Mouse (Mus musculus): ENCODE data around the gene Ntn4. TPM values are rescaled to one million over a fixed set of nuclear protein-coding genes. Genes with fewer than 3 reads are reported as not detected.

Ntn4 gene
- total and polyA plus RNA-seq, 2 experiments from 2014 or later, result 0.64 to 5.2 TPM

GRCm38 (mm10) chr10:93753711-93754391 is 113.4 kb downstream of the Ntn4 start:
- H3K4me2 ChIP-seq (ENCODE audit: low read depth, low read length, poor library complexity, severe bottlenecking), result no peak overlapping the region
- 73% methylated on average over 13 of the region's 13 CpGs for WGBS
- H3K36me3 ChIP-seq (ENCODE audit: insufficient read depth, low read length), result no peaks in the 10 kb centered on the region
- no peaks in the 10 kb centered on the region for H3K9me3 ChIP-seq (ENCODE audit: low read length)
- H3K27me3 ChIP-seq (ENCODE audit: insufficient read depth, low read length), result no peaks in the 10 kb centered on the region
- ATAC-seq (ENCODE audit: low FRiP score) (no peak), DNase-seq (ENCODE audit: low spot score) (no peak)
- H3K4me3 ChIP-seq (ENCODE audit: low read depth, low read length), result no peak overlapping the region
- no peak overlapping the region for H3K27ac ChIP-seq (ENCODE audit: low read depth, low read length)
- no peak for TF ChIP-seq CTCF (IDR thresholded peaks at IDR 0.05)
- no peaks in the 10 kb centered on the region for H3K4me1 ChIP-seq (ENCODE audit: insufficient read depth, low read length)
- no peak overlapping the region for H3K9ac ChIP-seq (replicated peaks; ENCODE audit: low read length, poor library complexity, severe bottlenecking)

GRCm38 (mm10) chr10:93756211-93756610 is 115.7 kb downstream of the Ntn4 start:
- H3K36me3 ChIP-seq (ENCODE audit: insufficient read depth, low read length), result no peaks in the 10 kb centered on the region
- no peaks in the 10 kb centered on the region for H3K9me3 ChIP-seq (ENCODE audit: low read length)
- H3K27ac ChIP-seq (ENCODE audit: low read depth, low read length), result no peak overlapping the region
- ATAC-seq (ENCODE audit: low FRiP score) (no peak), DNase-seq (ENCODE audit: low spot score) (no peak)
- no peak overlapping the region for H3K9ac ChIP-seq (replicated peaks; ENCODE audit: low read length, poor library complexity, severe bottlenecking)
- H3K4me2 ChIP-seq (ENCODE audit: low read depth, low read length, poor library complexity, severe bottlenecking), result no peak overlapping the region
- TF ChIP-seq CTCF (IDR thresholded peaks at IDR 0.05), result no peak
- no peaks in the 10 kb centered on the region for H3K27me3 ChIP-seq (ENCODE audit: insufficient read depth, low read length)
- 29% methylated on average over 10 of the region's 10 CpGs for WGBS
- no peaks in the 10 kb centered on the region for H3K4me1 ChIP-seq (ENCODE audit: insufficient read depth, low read length)
- no peak overlapping the region for H3K4me3 ChIP-seq (ENCODE audit: low read depth, low read length)

GRCm38 (mm10) chr10:93759644-93760043 is 119.2 kb downstream of the Ntn4 start:
- H3K9me3 ChIP-seq (ENCODE audit: low read length), result no peaks in the 10 kb centered on the region
- TF ChIP-seq CTCF (IDR thresholded peaks at IDR 0.05), result no peak
- WGBS, result 73% methylated on average over 4 of the region's 4 CpGs
- H3K4me3 ChIP-seq (ENCODE audit: low read depth, low read length), result no peak overlapping the region
- no peaks in the 10 kb centered on the region for H3K4me1 ChIP-seq (ENCODE audit: insufficient read depth, low read length)
- DNase-seq (ENCODE audit: low spot score) (no peak), ATAC-seq (ENCODE audit: low FRiP score) (no peak)
- no peak overlapping the region for H3K27ac ChIP-seq (ENCODE audit: low read depth, low read length)
- no peaks in the 10 kb centered on the region for H3K27me3 ChIP-seq (ENCODE audit: insufficient read depth, low read length)
- no peaks in the 10 kb centered on the region for H3K36me3 ChIP-seq (ENCODE audit: insufficient read depth, low read length)
- no peak overlapping the region for H3K9ac ChIP-seq (replicated peaks; ENCODE audit: low read length, poor library complexity, severe bottlenecking)
- no peak overlapping the region for H3K4me2 ChIP-seq (ENCODE audit: low read depth, low read length, poor library complexity, severe bottlenecking)

- no peaks in the 10 kb centered on the region for H3K4me1 ChIP-seq (ENCODE audit: insufficient read depth, low read length)
- no peak overlapping the region for H3K4me3 ChIP-seq (ENCODE audit: low read depth, low read length)
- H3K9me3 ChIP-seq (ENCODE audit: low read length), result no peaks in the 10 kb centered on the region
- H3K27ac ChIP-seq (ENCODE audit: low read depth, low read length), result no peak overlapping the region
- no peak overlapping the region for H3K9ac ChIP-seq (replicated peaks; ENCODE audit: low read length, poor library complexity, severe bottlenecking)
- TF ChIP-seq CTCF (IDR thresholded peaks at IDR 0.05), result no peak
- no peaks in the 10 kb centered on the region for H3K27me3 ChIP-seq (ENCODE audit: insufficient read depth, low read length)
- H3K36me3 ChIP-seq (ENCODE audit: insufficient read depth, low read length), result no peaks in the 10 kb centered on the region
- 88% methylated on average over 5 of the region's 5 CpGs for WGBS
- DNase-seq (ENCODE audit: low spot score) (no peak), ATAC-seq (ENCODE audit: low FRiP score) (no peak)
- H3K4me2 ChIP-seq (ENCODE audit: low read depth, low read length, poor library complexity, severe bottlenecking), result no peak overlapping the region
Measured at GRCm38 (mm10) chr10:93760429-93760828, 119.9 kb downstream of the Ntn4 start.

DNA sequence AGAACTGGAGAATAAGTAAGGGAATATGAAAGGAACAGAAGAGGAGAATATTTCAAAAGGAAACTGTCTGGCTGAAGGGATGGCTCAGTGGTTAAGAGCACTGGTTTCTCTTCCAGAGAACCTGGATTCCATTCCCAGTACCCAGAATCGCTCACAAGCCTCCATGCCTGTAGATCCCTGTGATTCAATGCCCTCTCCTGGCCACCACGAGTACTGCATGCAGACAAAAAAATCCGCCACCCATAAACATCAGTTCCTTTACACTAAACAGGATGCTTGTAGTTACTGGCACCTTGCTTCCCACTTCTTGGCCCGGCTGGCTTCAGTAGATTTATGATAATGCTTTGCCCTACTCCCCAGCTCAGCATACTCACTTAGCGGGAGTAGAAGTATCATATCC is 122.6 kb downstream of the Ntn4 start:
- no peaks in the 10 kb centered on the region for H3K36me3 ChIP-seq (ENCODE audit: insufficient read depth, low read length)
- H3K9ac ChIP-seq (replicated peaks; ENCODE audit: low read length, poor library complexity, severe bottlenecking), result no peak overlapping the region
- ATAC-seq (ENCODE audit: low FRiP score) (no peak), DNase-seq (ENCODE audit: low spot score) (no peak)
- peak; percentile 62 for TF ChIP-seq CTCF (IDR thresholded peaks at IDR 0.05)
- no peaks in the 10 kb centered on the region for H3K27me3 ChIP-seq (ENCODE audit: insufficient read depth, low read length)
- H3K4me2 ChIP-seq (ENCODE audit: low read depth, low read length, poor library complexity, severe bottlenecking), result no peak overlapping the region
- H3K9me3 ChIP-seq (ENCODE audit: low read length), result no peaks in the 10 kb centered on the region
- H3K4me3 ChIP-seq (ENCODE audit: low read depth, low read length), result no peak overlapping the region
- no peaks in the 10 kb centered on the region for H3K4me1 ChIP-seq (ENCODE audit: insufficient read depth, low read length)
- WGBS, result 43% methylated on average over 5 of the region's 5 CpGs
- no peak overlapping the region for H3K27ac ChIP-seq (ENCODE audit: low read depth, low read length)

- Histone ChIP-seq H3K4me3 (ENCODE audit: low read depth, low read length) (no peak overlapping the region), H3K9me3 (ENCODE audit: low read length) (no peaks in the 10 kb centered on the region), H3K4me1 (ENCODE audit: insufficient read depth, low read length) (no peaks in the 10 kb centered on the region), H3K4me2 (ENCODE audit: low read depth, low read length, poor library complexity, severe bottlenecking) (no peak overlapping the region), H3K27me3 (ENCODE audit: insufficient read depth, low read length) (no peaks in the 10 kb centered on the region), H3K27ac (ENCODE audit: low read depth, low read length) (no peak overlapping the region), H3K36me3 (ENCODE audit: insufficient read depth, low read length) (no peaks in the 10 kb centered on the region), H3K9ac (replicated peaks; ENCODE audit: low read length, poor library complexity, severe bottlenecking) (no peak overlapping the region)
- no peak for TF ChIP-seq CTCF (IDR thresholded peaks at IDR 0.05)
- WGBS, result 96% methylated on average over 5 of the region's 5 CpGs
- ATAC-seq (ENCODE audit: low FRiP score), result no peak
- DNase-seq (ENCODE audit: low spot score), result no peak
Measured at GRCm38 (mm10) chr10:93766221-93766620, 125.7 kb downstream of the Ntn4 start.

Measured in midbrain, postnatal 0 days (tissue).